Mouse (Mus musculus) MEL (cell line): ENCODE measurements around the gene Rpl36a-ps1. TPM values are rescaled to one million over a fixed set of nuclear protein-coding genes. Genes with fewer than 3 reads are reported as not detected.

Experiments used
- DNase-seq: peaks from one replicate; pipeline ENCODE4 v3.0.0; 2011; ENCODE audit warnings: low read depth, low spot score
- H3K27ac ChIP-seq: 2 replicates; pipeline ENCODE4 v1.5.1; 2012; ENCODE audit warnings: low read depth, mild to moderate bottlenecking, control low read depth, low read length, moderate library complexity; ENCODE audit not compliant: control insufficient read depth
- H3K27me3 ChIP-seq, 2 experiments: fragments of 150-350 bp in 1 of 2; sonication (generic) in 1 of 2; 2 replicates each; pipeline ENCODE4 v1.6.1; 2012; ENCODE audit warnings: low read length in 2 of 2, mild to moderate bottlenecking in 2 of 2, improper control_type of control experiment in 1 of 2, moderate library complexity in 1 of 2; ENCODE audit not compliant: insufficient read depth in 2 of 2, control insufficient read depth in 1 of 2
- H3K36me3 ChIP-seq, 2 experiments: 2 replicates each; pipeline ENCODE4 v1.6.1; 2012 to 2014; ENCODE audit warnings: low read length in 2 of 2, improper control_type of control experiment in 1 of 2, inconsistent platforms in 1 of 2, mild to moderate bottlenecking in 1 of 2; ENCODE audit not compliant: insufficient read depth in 2 of 2, control insufficient read depth in 1 of 2
- H3K4me1 ChIP-seq, 2 experiments: fragments of 150-350 bp in 1 of 2; sonication (generic) in 1 of 2; 2 replicates each; pipeline ENCODE4 v1.6.1; 2012; ENCODE audit warnings: low read length in 2 of 2, improper control_type of control experiment in 1 of 2, mild to moderate bottlenecking in 1 of 2; ENCODE audit not compliant: insufficient read depth in 2 of 2, control insufficient read depth in 1 of 2
- H3K4me3 ChIP-seq, 2 experiments: fragments of 150-350 bp in 1 of 2; sonication (generic) in 1 of 2; 2 replicates each; pipeline ENCODE4 v1.5.1; 2012; ENCODE audit warnings: low read depth in 2 of 2, low read length in 2 of 2, mild to moderate bottlenecking in 2 of 2, moderate library complexity in 2 of 2, control low read depth in 1 of 2, improper control_type of control experiment in 1 of 2; ENCODE audit not compliant: control insufficient read depth in 1 of 2, insufficient read depth in 1 of 2
- H3K79me2 ChIP-seq: 2 replicates; pipeline ENCODE4 v1.6.1; 2012; ENCODE audit warnings: mild to moderate bottlenecking, low read length, moderate library complexity; ENCODE audit not compliant: control insufficient read depth, poor library complexity, insufficient read depth
- H3K9ac ChIP-seq: 2 replicates; pipeline ENCODE4 v1.6.1; 2012; ENCODE audit warnings: low read depth, mild to moderate bottlenecking, control low read depth, low read length, moderate library complexity; ENCODE audit not compliant: control insufficient read depth, poor library complexity, severe bottlenecking
- H3K9me3 ChIP-seq: fragments of 150-350 bp; sonication (generic); replicated peaks from 2 replicates; pipeline ENCODE4 v1.6.1; 2012; ENCODE audit warnings: mild to moderate bottlenecking, low read length, improper control_type of control experiment, moderate library complexity; ENCODE audit not compliant: insufficient read depth
- BHLHE40 ChIP-seq: IDR thresholded peaks from 2 replicates; pipeline ENCODE4 v1.6.1; 2012; ENCODE audit warnings: low read depth, mild to moderate bottlenecking, inconsistent platforms, low read length, improper control_type of control experiment, borderline replicate concordance
- CHD2 ChIP-seq: IDR thresholded peaks from 2 replicates; pipeline ENCODE4 v1.6.1; 2011; ENCODE audit warnings: low read length, improper control_type of control experiment
- CTCF ChIP-seq, 3 experiments: IDR thresholded peaks in 2 of 3; conservative IDR thresholded peaks in 1 of 3; 2 replicates each; pipeline ENCODE4 v1.5.1; 2011 to 2012; ENCODE audit warnings: low read length in 3 of 3, low read depth in 2 of 3, mild to moderate bottlenecking in 2 of 3, improper control_type of control experiment in 1 of 3, inconsistent platforms in 1 of 3, mixed read lengths in 1 of 3, moderate library complexity in 1 of 3; ENCODE audit not compliant: control insufficient read depth in 1 of 3, insufficient read depth in 1 of 3, poor library complexity in 1 of 3, severe bottlenecking in 1 of 3
- ETS1 ChIP-seq: IDR thresholded peaks from 2 replicates; pipeline ENCODE4 v1.6.1; 2012; ENCODE audit warnings: low read depth, mild to moderate bottlenecking, inconsistent platforms, low read length, improper control_type of control experiment, moderate library complexity
- GATA1 ChIP-seq: IDR thresholded peaks from 2 replicates; pipeline ENCODE4 v1.6.1; 2011; ENCODE audit warnings: low read depth, low read length, improper control_type of control experiment
- HCFC1 ChIP-seq: IDR thresholded peaks from 2 replicates; pipeline ENCODE4 v1.6.1; 2012; ENCODE audit warnings: low read depth, mild to moderate bottlenecking, inconsistent platforms, low read length, improper control_type of control experiment, moderate library complexity
- JUND ChIP-seq: IDR thresholded peaks from 2 replicates; pipeline ENCODE4 v1.6.1; 2011; ENCODE audit warnings: low read depth, mild to moderate bottlenecking, improper control_type of control experiment, low read length
- MAFK ChIP-seq: IDR thresholded peaks from 2 replicates; pipeline ENCODE4 v1.6.1; 2011; ENCODE audit warnings: low read depth, mild to moderate bottlenecking, low read length, improper control_type of control experiment, borderline replicate concordance
- MAZ ChIP-seq: IDR thresholded peaks from 2 replicates; pipeline ENCODE4 v1.6.1; 2012; ENCODE audit warnings: low read depth, mild to moderate bottlenecking, inconsistent platforms, low read length, improper control_type of control experiment
- MEF2A ChIP-seq: IDR thresholded peaks from 2 replicates; pipeline ENCODE4 v1.6.1; 2014; ENCODE audit warnings: low read depth, mild to moderate bottlenecking, inconsistent platforms, low read length, improper control_type of control experiment; ENCODE audit not compliant: poor library complexity, insufficient replicate concordance, severe bottlenecking; ENCODE audit errors: extremely low read depth
- MXI1 ChIP-seq: IDR thresholded peaks from 2 replicates; pipeline ENCODE4 v1.6.1; 2011; ENCODE audit warnings: mild to moderate bottlenecking, low read depth, low read length, improper control_type of control experiment
- NRF1 ChIP-seq: IDR thresholded peaks from 2 replicates; pipeline ENCODE4 v1.6.1; 2014; ENCODE audit warnings: low read depth, mild to moderate bottlenecking, inconsistent platforms, low read length, improper control_type of control experiment, moderate library complexity; ENCODE audit not compliant: poor library complexity, insufficient read depth, severe bottlenecking
- POLR2A ChIP-seq, 2 experiments: IDR thresholded peaks; 2 replicates each; pipeline ENCODE4 v1.6.1; 2011 to 2012; ENCODE audit warnings: low read length in 2 of 2, mild to moderate bottlenecking in 2 of 2, control low read depth in 1 of 2, improper control_type of control experiment in 1 of 2, low read depth in 1 of 2, moderate library complexity in 1 of 2; ENCODE audit not compliant: control insufficient read depth in 1 of 2, insufficient read depth in 1 of 2, poor library complexity in 1 of 2
- POLR2AphosphoS5 ChIP-seq: IDR thresholded peaks from 2 replicates; pipeline ENCODE4 v1.6.1; 2012; ENCODE audit warnings: low read depth, borderline replicate concordance, mild to moderate bottlenecking, inconsistent platforms, low read length, moderate library complexity, mixed read lengths
- RAD21 ChIP-seq: IDR thresholded peaks from 2 replicates; pipeline ENCODE4 v1.6.1; 2011; ENCODE audit warnings: mild to moderate bottlenecking, low read depth, low read length, improper control_type of control experiment
- RCOR1 ChIP-seq: IDR thresholded peaks from 2 replicates; pipeline ENCODE4 v1.6.1; 2012; ENCODE audit warnings: low read depth, mild to moderate bottlenecking, inconsistent platforms, low read length, improper control_type of control experiment
- SMC3 ChIP-seq: IDR thresholded peaks from 2 replicates; pipeline ENCODE4 v1.6.1; 2011; ENCODE audit warnings: low read depth, low read length, improper control_type of control experiment
- TAL1 ChIP-seq: IDR thresholded peaks from 2 replicates; pipeline ENCODE4 v1.6.1; 2012; ENCODE audit warnings: mild to moderate bottlenecking, inconsistent platforms, low read length, moderate library complexity, mixed read lengths
- TCF12 ChIP-seq: IDR thresholded peaks from 2 replicates; pipeline ENCODE4 v1.6.1; 2014; ENCODE audit warnings: low read depth, mild to moderate bottlenecking, inconsistent platforms, low read length, improper control_type of control experiment, moderate library complexity
- UBTF ChIP-seq: IDR thresholded peaks from 2 replicates; pipeline ENCODE4 v1.6.1; 2012; ENCODE audit warnings: low read depth, mild to moderate bottlenecking, inconsistent platforms, low read length, improper control_type of control experiment, moderate library complexity, borderline replicate concordance; ENCODE audit not compliant: insufficient read depth
- USF1 ChIP-seq: IDR thresholded peaks from 2 replicates; pipeline ENCODE4 v1.6.1; 2014; ENCODE audit warnings: low read depth, mild to moderate bottlenecking, inconsistent platforms, low read length, improper control_type of control experiment, moderate library complexity
- ZKSCAN1 ChIP-seq: IDR thresholded peaks from 2 replicates; pipeline ENCODE4 v1.6.1; 2012; ENCODE audit warnings: low read depth, mild to moderate bottlenecking, inconsistent platforms, low read length, improper control_type of control experiment, moderate library complexity
- ZNF384 ChIP-seq: IDR thresholded peaks from 2 replicates; pipeline ENCODE4 v1.6.1; 2012; ENCODE audit warnings: low read depth, mild to moderate bottlenecking, inconsistent platforms, low read length, improper control_type of control experiment
- polyA plus RNA-seq, 2 experiments: library from polyadenylated mRNA; stranded (reverse) in 1 of 2; unstranded in 1 of 2; fragments of >175 nt in 1 of 2; fragments of >200 nt in 1 of 2; gene quantifications; 2 replicates each; pipeline versions ENCODE4 v1.2.1 to v1.2.4; 2012; ENCODE audit warnings: low replicate concordance in 2 of 2, low read depth in 1 of 2; ENCODE audit not compliant: insufficient read length in 2 of 2, insufficient read depth in 1 of 2, missing spikeins in 1 of 2
- total RNA-seq: library from RNA; depleted of rRNA; stranded (reverse); fragments of 300-350 nt; gene quantifications from 2 replicates; pipeline ENCODE4 v1.2.3, GENCODE M21; 2012

The Rpl36a-ps1 gene
- total and polyA plus RNA-seq, 3 experiments: 7.4 to 157 TPM; not detected in 1

DNA sequence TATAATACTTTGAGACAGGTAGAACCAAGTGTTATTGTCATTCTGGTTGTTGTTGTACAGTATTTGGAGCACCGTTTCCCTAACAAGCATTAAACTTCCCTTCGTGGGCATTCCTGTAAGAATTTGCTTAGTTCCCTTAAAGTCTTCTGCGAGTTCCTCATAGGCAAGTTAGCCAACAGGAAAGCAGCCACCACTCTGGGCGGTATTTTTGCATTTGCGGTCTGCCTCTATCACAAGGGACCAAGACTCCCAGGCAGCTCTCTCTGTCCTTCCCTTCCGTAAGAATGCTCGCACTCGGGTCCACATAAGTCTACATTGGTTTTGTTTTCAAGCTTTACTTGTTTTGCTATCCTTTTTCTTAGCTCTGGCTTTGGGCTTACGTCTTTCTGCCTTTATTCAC lies 37.3 kb downstream of the Rpl36a-ps1 start:
- H3K9me3 ChIP-seq: no peaks in the 10 kb centered on the region
- TF ChIP-seq TCF12: no peak
- no peak for TF ChIP-seq MAZ
- TF ChIP-seq GATA1: no peak
- no peak for TF ChIP-seq CTCF (IDR thresholded peaks at IDR 0.05 in 2 of 3, conservative IDR thresholded peaks at IDR 0.05 in 1 of 3; ENCODE audit: control insufficient read depth in 1 of 3, insufficient read depth in 1 of 3, low read depth in 2 of 3, low read length in 3 of 3, poor library complexity in 1 of 3, severe bottlenecking in 1 of 3)
- TF ChIP-seq JUND: no peak
- no peak for TF ChIP-seq MEF2A
- no peak overlapping the region for H3K9ac ChIP-seq
- no peak overlapping the region for H3K4me3 ChIP-seq
- H3K36me3 ChIP-seq: no peaks in the 10 kb centered on the region
- H3K79me2 ChIP-seq: no peaks in the 10 kb centered on the region
- DNase-seq: no peak
- no peak overlapping the region for H3K27ac ChIP-seq
- H3K4me1 ChIP-seq: no peaks in the 10 kb centered on the region
- H3K27me3 ChIP-seq: no peaks in the 10 kb centered on the region

DNA sequence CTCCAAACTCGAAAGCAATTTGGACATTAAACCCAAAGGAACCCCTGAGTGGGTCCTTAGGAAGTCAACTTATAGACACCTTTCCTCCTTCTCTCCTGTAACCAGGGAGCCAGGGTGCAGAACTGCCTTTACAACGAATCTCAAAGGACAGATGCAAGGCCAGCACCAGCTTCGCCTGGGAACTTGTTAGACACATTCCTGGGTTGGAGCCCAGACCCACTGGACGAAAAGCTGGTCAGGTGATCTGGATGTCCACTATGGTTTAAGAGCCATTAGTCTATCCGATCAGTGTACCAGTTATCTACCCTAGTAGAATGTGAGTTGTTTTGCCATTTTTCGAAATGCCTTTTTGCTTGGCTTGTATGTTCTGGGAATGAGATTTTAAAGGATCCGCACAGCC lies 41.7 kb downstream of the Rpl36a-ps1 start:
- Histone ChIP-seq H3K79me2 (no peaks in the 10 kb centered on the region), H3K4me1 (no peaks in the 10 kb centered on the region), H3K4me3 (no peak overlapping the region), H3K36me3 (no peaks in the 10 kb centered on the region), H3K27me3 (no peaks in the 10 kb centered on the region), H3K9me3 (no peaks in the 10 kb centered on the region), H3K9ac (no peak overlapping the region), H3K27ac (no peak overlapping the region)
- TF ChIP-seq RCOR1: no peak
- no peak for DNase-seq

DNA sequence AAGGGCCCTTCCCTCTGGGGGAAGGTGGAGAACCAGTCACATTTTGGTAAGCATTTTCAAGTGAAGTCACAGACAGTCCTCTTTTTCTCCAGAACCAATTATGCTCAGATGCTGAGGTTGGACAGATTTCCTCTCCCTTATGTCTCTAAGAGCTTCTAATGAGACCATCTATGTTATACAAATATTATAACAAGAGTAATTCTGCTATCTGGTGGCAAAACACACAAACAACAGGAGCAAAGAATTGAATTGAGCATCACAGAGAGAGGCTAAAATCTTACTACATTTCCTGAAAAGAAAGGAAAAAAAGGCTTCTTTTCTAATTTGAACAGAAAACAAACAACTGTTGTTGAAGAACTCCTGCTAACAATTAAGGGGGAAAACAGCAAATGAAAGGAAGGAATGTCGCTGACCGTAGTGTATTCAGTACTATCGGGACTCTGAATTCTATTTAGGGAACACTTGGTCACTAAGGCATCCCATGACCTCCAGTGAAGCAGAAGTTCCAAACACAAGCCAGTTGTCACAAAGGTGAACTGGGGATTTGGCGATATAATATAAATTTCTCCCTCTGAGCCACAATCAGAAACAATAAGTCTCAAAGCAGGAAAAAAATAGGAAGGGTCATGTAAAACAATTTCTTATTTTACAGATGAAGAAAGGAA lies 42.4 kb downstream of the Rpl36a-ps1 start:
- no peaks in the 10 kb centered on the region for H3K79me2 ChIP-seq
- TF ChIP-seq MEF2A (no peak), MAFK (no peak), TAL1 (no peak), UBTF (no peak), ETS1 (no peak), ZNF384 (no peak), BHLHE40 (no peak), USF1 (no peak), MAZ (no peak), NRF1 (no peak), CHD2 (no peak), CTCF (IDR thresholded peaks at IDR 0.05 in 2 of 3, conservative IDR thresholded peaks at IDR 0.05 in 1 of 3; ENCODE audit: control insufficient read depth in 1 of 3, insufficient read depth in 1 of 3, low read depth in 2 of 3, low read length in 3 of 3, poor library complexity in 1 of 3, severe bottlenecking in 1 of 3) (peak in 1 of 3 experiments; percentile 6; a peak in 1 of 6 replicates), RAD21 (peak; percentile 31), ZKSCAN1 (no peak), MXI1 (no peak), SMC3 (peak; percentile 14; the same call in 1 of the 2 replicates), POLR2A (IDR thresholded peaks at IDR 0.05; ENCODE audit: control insufficient read depth in 1 of 2, insufficient read depth in 1 of 2, low read depth in 1 of 2, low read length in 2 of 2, poor library complexity in 1 of 2) (no peak), POLR2AphosphoS5 (no peak), HCFC1 (no peak)
- DNase-seq: no peak

More for the DNA sequence above, 42.4 kb downstream of the Rpl36a-ps1 start:
- Histone ChIP-seq H3K4me3 (no peak overlapping the region), H3K9me3 (no peaks in the 10 kb centered on the region), H3K27ac (no peak overlapping the region), H3K9ac (no peak overlapping the region), H3K36me3 (no peaks in the 10 kb centered on the region), H3K4me1 (no peaks in the 10 kb centered on the region), H3K27me3 (no peaks in the 10 kb centered on the region)
